In the genomic region with DNA sequence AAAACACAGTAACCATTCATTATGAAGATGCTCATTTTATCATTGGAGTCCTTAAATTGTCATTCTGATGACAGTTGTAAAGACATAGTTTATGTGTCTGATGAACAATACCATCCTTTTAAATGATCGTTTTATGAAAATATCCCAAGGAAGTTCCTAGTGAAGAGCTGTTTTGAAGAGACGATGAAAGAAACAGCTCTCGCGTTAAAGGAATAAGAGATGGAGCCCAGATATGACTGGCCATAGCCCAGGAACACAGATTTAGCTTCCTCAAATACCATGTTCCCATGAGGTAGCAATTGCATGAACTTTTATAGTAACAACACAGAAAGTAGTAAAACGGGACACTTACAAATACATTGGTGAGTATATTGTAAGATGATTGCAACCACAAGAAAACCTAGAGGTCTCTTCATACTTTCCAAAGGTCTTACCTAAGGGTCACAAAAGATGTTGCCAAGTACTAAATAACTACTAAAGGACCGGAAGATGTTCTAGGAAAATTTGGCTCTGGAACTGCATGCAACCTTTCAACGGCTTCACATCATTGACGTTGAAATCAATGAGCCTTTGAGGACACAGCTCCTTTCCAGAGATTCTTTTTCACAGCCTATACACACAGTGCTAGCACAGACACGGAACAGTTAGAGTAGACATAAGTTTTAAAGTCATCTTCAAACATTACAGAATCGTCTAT, we compare ENCODE assay signal across 8 mouse cellular contexts. TPM values are rescaled to one million over a fixed set of nuclear protein-coding genes. Genes with fewer than 3 reads are reported as not detected.
DNase-seq lines count a peak whose midpoint lies in the region; ATAC-seq and TF ChIP-seq lines count a peak whose summit lies in the region.

No protein-coding gene starts in this region.

- H3K4me1 ChIP-seq in heart, embryonic 11.5 days (ENCODE audit: control insufficient read depth, insufficient read depth, low read length): peaks cover 9% of the 10 kb centered on the region
- no peaks in the 10 kb centered on the region for H3K4me1 ChIP-seq in ES-Bruce4 (ENCODE audit: control insufficient read depth, insufficient read depth, low read length)
- peaks cover 11% of the 10 kb centered on the region for H3K4me1 ChIP-seq in liver, postnatal 0 days (ENCODE audit: insufficient read depth)

- H3K27ac ChIP-seq in heart, embryonic 11.5 days (ENCODE audit: low read depth, low read length): peak overlapping the region; percentile 65; the same call in 1 of the 2 replicates
- no peak overlapping the region for H3K27ac ChIP-seq in ES-Bruce4 (ENCODE audit: insufficient read depth, low read length)
- H3K27ac ChIP-seq in liver, postnatal 0 days (ENCODE audit: low read depth): peak overlapping the region; percentile 52

- H3K4me2 ChIP-seq in heart, embryonic 11.5 days: peak overlapping the region; percentile 99
- peak overlapping the region; percentile 100 for H3K4me2 ChIP-seq in liver, postnatal 0 days (ENCODE audit: low read depth, low read length)

- H3K9ac ChIP-seq in heart, embryonic 11.5 days (ENCODE audit: low read depth, low read length): peak overlapping the region; percentile 65
- H3K9ac ChIP-seq in ES-Bruce4 (ENCODE audit: low read depth, poor library complexity, severe bottlenecking): peak overlapping the region; percentile 51; the same call in 1 of the 2 replicates
- peak overlapping the region; percentile 84 for H3K9ac ChIP-seq in liver, postnatal 0 days (replicated peaks)

- no peak for DNase-seq in heart, postnatal 4 days
- no peak for DNase-seq in liver, postnatal 0 days
- DNase-seq in gastrocnemius, postnatal 36 days: no peak
- DNase-seq in cerebellum, adult 9-10 months: no peak
- no peak for DNase-seq in right cerebral cortex, adult 2 months (ENCODE audit: low spot score in 2 of 2)

- peak overlapping the region; percentile 77 for H3K4me3 ChIP-seq in heart, embryonic 11.5 days (ENCODE audit: low read depth, low read length)
- no peak overlapping the region for H3K4me3 ChIP-seq in ES-Bruce4 (ENCODE audit: low read depth, low read length)
- peak overlapping the region; percentile 79 for H3K4me3 ChIP-seq in liver, postnatal 0 days (ENCODE audit: low read depth, low read length)

- no peaks in the 10 kb centered on the region for H3K27me3 ChIP-seq in heart, embryonic 11.5 days (ENCODE audit: control insufficient read depth, insufficient read depth, low read length)
- no peaks in the 10 kb centered on the region for H3K27me3 ChIP-seq in ES-Bruce4 (ENCODE audit: control insufficient read depth, insufficient read depth, low read length, poor library complexity, severe bottlenecking)
- no peaks in the 10 kb centered on the region for H3K27me3 ChIP-seq in liver, postnatal 0 days (ENCODE audit: insufficient read depth, low read length)

- 63% methylated on average over 10 of the region's 10 CpGs for WGBS in heart, embryonic 11.5 days (ENCODE audit: insufficient replicate concordance)
- 51% methylated on average over 10 of the region's 10 CpGs for WGBS in liver, postnatal 0 days (ENCODE audit: insufficient replicate concordance)

- TF ChIP-seq CTCF in ES-Bruce4 (IDR thresholded peaks at IDR 0.05; ENCODE audit: low read depth, low read length): no peak
- TF ChIP-seq CTCF in liver, postnatal 0 days (IDR thresholded peaks at IDR 0.05; ENCODE audit: low read depth): no peak

- intact Hi-C loops in gastrocnemius, postnatal 36 days (cut with DNase I): no loop called here

- peaks cover 3% of the 10 kb centered on the region for H3K36me3 ChIP-seq in heart, embryonic 11.5 days (ENCODE audit: control insufficient read depth, insufficient read depth, low read length)
- peaks cover 4% of the 10 kb centered on the region for H3K36me3 ChIP-seq in ES-Bruce4 (ENCODE audit: control insufficient read depth, insufficient read depth, low read length, poor library complexity, severe bottlenecking)
- peaks cover 12% of the 10 kb centered on the region for H3K36me3 ChIP-seq in liver, postnatal 0 days (replicated peaks; ENCODE audit: insufficient read depth, low read length)

- no peaks in the 10 kb centered on the region for H3K9me3 ChIP-seq in heart, embryonic 11.5 days (replicated peaks; ENCODE audit: control insufficient read depth, low read length)
- H3K9me3 ChIP-seq in ES-Bruce4 (replicated peaks; ENCODE audit: control insufficient read depth, insufficient read depth, low read length, poor library complexity, severe bottlenecking): no peaks in the 10 kb centered on the region
- no peaks in the 10 kb centered on the region for H3K9me3 ChIP-seq in liver, postnatal 0 days (ENCODE audit: low read length)

- TF ChIP-seq POLR2A in ES-Bruce4 (IDR thresholded peaks at IDR 0.05; ENCODE audit: insufficient read depth, low read length): no peak

- no peak for ATAC-seq in heart, embryonic 11.5 days (replicated peaks; ENCODE audit: insufficient number of reproducible peaks, low FRiP score, low TSS enrichment)
- ATAC-seq in granulocyte monocyte progenitor cell, adult 5-6 weeks (replicated peaks; ENCODE audit: poor library complexity, severe bottlenecking): 0 out of 2 replicates have a peak, but pooled peaks have one; percentile 7
- no peak for ATAC-seq in liver, postnatal 0 days

- TF ChIP-seq EP300 in ES-Bruce4 (IDR thresholded peaks at IDR 0.05; ENCODE audit: insufficient read depth, low read depth, low read length): no peak
- no peak for TF ChIP-seq EP300 in liver, postnatal 0 days (IDR thresholded peaks at IDR 0.05; ENCODE audit: low read depth)

RNA-seq across cellular contexts. Expression of gene Mettl13, which starts 0.7 kb away (rescaled TPM):
- 8.1 and 8.8 TPM in 2 replicates for polyA plus RNA-seq in heart, embryonic 11.5 days (2014; fragmentation: Nextera tagmentation; extraction: Ambion mirVana)
- total RNA-seq in heart, postnatal 4 days (2021): 1 to 10 TPM; 6.6 to 8.1 TPM
- polyA plus RNA-seq in ES-Bruce4 (2011; ENCODE audit: insufficient read depth, insufficient read length, low read depth, missing spikeins): 15.0 and 17.1 TPM in 2 replicates
- total RNA-seq in granulocyte monocyte progenitor cell, adult 5-6 weeks (2014; fragmentation: Nextera tagmentation): 13.5 and 17.7 TPM in 2 replicates
- 20.3 and 20.6 TPM in 2 replicates for total RNA-seq in granulocyte monocyte progenitor cell, adult 5-6 weeks (2017)
- polyA plus RNA-seq in liver, postnatal 0 days (2015; fragmentation: Nextera tagmentation; extraction: Ambion mirVana): 5.9 and 7.2 TPM in 2 replicates
- total RNA-seq in gastrocnemius, postnatal 36 days (2021): 1 to 10 TPM; 5.9 to 9.6 TPM

RNA-seq across cellular contexts. Expression of gene Vamp4, which starts 21.2 kb away (rescaled TPM):
- polyA plus RNA-seq in heart, embryonic 11.5 days (2014; fragmentation: Nextera tagmentation; extraction: Ambion mirVana): 37.7 and 39.9 TPM in 2 replicates
- 10 to 100 TPM; 18.2 to 18.8 TPM for total RNA-seq in heart, postnatal 4 days (2021)
- 28.0 and 31.1 TPM in 2 replicates for polyA plus RNA-seq in ES-Bruce4 (2011; ENCODE audit: insufficient read depth, insufficient read length, low read depth, missing spikeins)
- 27.1 and 31.9 TPM in 2 replicates for total RNA-seq in granulocyte monocyte progenitor cell, adult 5-6 weeks (2014; fragmentation: Nextera tagmentation)
- 26.7 and 27.2 TPM in 2 replicates for total RNA-seq in granulocyte monocyte progenitor cell, adult 5-6 weeks (2017)
- polyA plus RNA-seq in liver, postnatal 0 days (2015; fragmentation: Nextera tagmentation; extraction: Ambion mirVana): 14.9 and 15.7 TPM in 2 replicates
- total RNA-seq in gastrocnemius, postnatal 36 days (2021): 10 to 100 TPM; 13.9 to 15.3 TPM
